Comparison of ENCODE assay signal across 22 mouse cellular contexts in the genomic region with DNA sequence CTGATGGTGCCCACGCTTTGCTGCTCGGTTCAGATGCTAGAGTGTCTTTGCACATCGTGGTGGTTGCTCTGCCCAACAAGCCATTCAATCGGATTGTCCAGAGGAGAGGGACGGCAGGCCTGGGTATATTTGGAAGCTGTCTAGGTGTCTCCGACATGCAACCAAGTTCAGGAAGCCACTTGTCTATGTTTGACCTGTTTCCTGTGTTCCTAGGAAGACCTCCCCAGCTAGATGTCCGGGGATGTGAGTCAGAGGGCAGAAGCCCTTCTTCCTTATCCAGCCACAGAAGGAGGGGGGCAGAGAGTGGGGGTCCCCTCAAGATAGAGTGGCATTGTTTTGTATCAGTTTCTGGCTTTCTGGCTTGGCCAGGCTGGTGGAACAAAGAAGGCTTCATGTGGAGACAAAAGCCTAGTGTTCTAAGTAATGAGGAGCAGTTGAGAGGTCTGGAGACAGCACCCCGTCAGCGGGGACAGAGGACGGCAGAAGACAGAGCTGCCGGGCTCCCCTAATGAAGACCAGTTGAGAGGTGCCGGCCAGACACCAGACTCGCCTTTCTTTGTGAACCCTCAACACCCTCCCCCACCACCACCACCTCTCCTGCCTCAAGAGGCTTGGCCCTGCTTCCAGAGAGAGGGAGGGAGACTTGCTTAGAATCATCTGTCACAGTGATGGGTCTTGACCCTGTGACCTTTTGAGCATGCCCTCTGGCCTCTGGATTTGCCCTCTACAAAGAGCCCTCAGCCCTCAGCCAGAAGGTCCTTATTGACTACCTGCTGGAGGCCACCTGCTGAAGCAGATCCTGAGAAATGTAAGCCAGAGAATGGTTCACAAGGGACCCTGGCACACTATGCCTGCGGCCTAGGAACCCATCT.
DNase-seq lines count a peak whose midpoint lies in the region; ATAC-seq lines count a peak whose summit lies in the region.
"Had no signal": no experiment of that assay in that cellular context is flagged by ENCODE, and none has a peak within 500 bp of the region (broad histone marks: within the 10 kb centered on the region; RNA-seq: fewer than 3 reads in every experiment).

No protein-coding gene starts in this region.

- no peaks in the 10 kb centered on the region for H3K27me3 ChIP-seq in intestine, embryonic 15.5 days (replicated peaks)
- H3K27me3 ChIP-seq: forebrain, embryonic 13.5 days; hindbrain, embryonic 15.5 days; liver, embryonic 15.5 days; neural tube, embryonic 12.5 days had no signal

- no peaks in the 10 kb centered on the region for H3K4me1 ChIP-seq in intestine, embryonic 15.5 days (replicated peaks)
- H3K4me1 ChIP-seq: forebrain, embryonic 13.5 days; hindbrain, embryonic 15.5 days; limb, embryonic 15.5 days; liver, embryonic 15.5 days; neural tube, embryonic 12.5 days had no signal

- ATAC-seq in intestine, embryonic 15.5 days = peak; percentile 36; the same call in 1 of the 2 replicates
- ATAC-seq: forebrain, embryonic 13.5 days had no signal

- no peaks in the 10 kb centered on the region for H3K9me3 ChIP-seq in intestine, embryonic 15.5 days
- H3K9me3 ChIP-seq: forebrain, embryonic 13.5 days; hindbrain, embryonic 15.5 days; limb, embryonic 15.5 days; liver, embryonic 15.5 days; neural tube, embryonic 12.5 days had no signal

- H3K36me3 ChIP-seq in intestine, embryonic 15.5 days = no peaks in the 10 kb centered on the region
- H3K36me3 ChIP-seq: hindbrain, embryonic 15.5 days; limb, embryonic 15.5 days; liver, embryonic 15.5 days; neural tube, embryonic 12.5 days had no signal

- no peak overlapping the region for H3K4me3 ChIP-seq in intestine, embryonic 15.5 days (replicated peaks)
- H3K4me3 ChIP-seq: erythroblast, embryonic 14.5 days; forebrain, embryonic 13.5 days; heart, adult 2 months; hindbrain, embryonic 15.5 days; limb, embryonic 15.5 days; liver, embryonic 15.5 days; neural tube, embryonic 12.5 days had no signal

- no peak overlapping the region for H3K9ac ChIP-seq in intestine, embryonic 15.5 days
- H3K9ac ChIP-seq: forebrain, embryonic 13.5 days; hindbrain, embryonic 15.5 days; limb, embryonic 15.5 days; liver, embryonic 15.5 days; neural tube, embryonic 12.5 days had no signal

- no peak overlapping the region for H3K27ac ChIP-seq in intestine, embryonic 15.5 days
- H3K27ac ChIP-seq: forebrain, embryonic 13.5 days; heart, adult 2 months; hindbrain, embryonic 15.5 days; kidney, postnatal 0 days; limb, embryonic 15.5 days; liver, embryonic 15.5 days; neural tube, embryonic 12.5 days had no signal

- H3K4me2 ChIP-seq in intestine, embryonic 15.5 days (replicated peaks) = no peak overlapping the region
- H3K4me2 ChIP-seq: forebrain, embryonic 13.5 days; hindbrain, embryonic 15.5 days; limb, embryonic 15.5 days; liver, embryonic 15.5 days; neural tube, embryonic 12.5 days had no signal

- WGBS in intestine, embryonic 15.5 days = 62% methylated on average over 14 of the region's 14 CpGs

- peak; percentile 15 for DNase-seq in layer of hippocampus, adult 9-11 months
- no peak for DNase-seq in layer of hippocampus, postnatal 36 days
- peak; percentile 29 for DNase-seq in Muller cell, postnatal 12 days (ENCODE audit: inconsistent ontology term)
- peak; percentile 74 for DNase-seq in embryo, embryonic 10 days (ENCODE audit: low spot score)
- no peak for DNase-seq in gastrocnemius, postnatal 10 days
- no peak for DNase-seq in MN1 (ENCODE audit: low spot score)
- DNase-seq: adrenal gland, adult 8-10 months; cerebellum, adult 9-11 months; gastrocnemius, postnatal 14 days; heart, adult 2 months; kidney, adult 18-20 months; lung, postnatal 36 days; right cerebral cortex, postnatal 25 days; thymus, postnatal 14 days had no signal

Comparison
In these comparisons a context has a peak if more than half of its experiments do, and no peak if none do; other contexts are left out.
1. DNase-seq: peak in layer of hippocampus, adult 9-11 months (single experiment), Muller cell, postnatal 12 days (single experiment) and embryo, embryonic 10 days (single experiment); none in layer of hippocampus, postnatal 36 days (0 of 2), gastrocnemius, postnatal 10 days (single experiment) and MN1 (single experiment).